Mouse (Mus musculus) liver, postnatal 0 days (tissue): ENCODE measurements at regions not wholly inside any gene's neighbourhood (a gene's known extent, or its start where the extent isn't known, plus 50 kb on each side); places are given as distances from the start of the nearest gene placed in this dataset.
"Not testable (repeated sequence)": the region's sequence is repeated elsewhere in the genome, so short reads cannot be mapped to it uniquely, and the experiment has no call there.

ENCODE experiments used
- ATAC-seq: fragments of 200-750 bp; cut with Nextera tagmentation; 2 replicates; pipeline ENCODE4 v1.8.0; 2017; ENCODE audit warnings: mild to moderate bottlenecking, moderate library complexity
- DNase-seq: peaks from one replicate; pipeline ENCODE4 v3.0.0-alpha.2; 2016
- H3K27ac ChIP-seq: fragments of 300-500 bp; sonication (generic); 2 replicates; pipeline ENCODE4 v1.5.1; 2014; ENCODE audit warnings: antibody characterized with exemption, moderate library complexity, mild to moderate bottlenecking, low read depth
- H3K27me3 ChIP-seq: fragments of 300-500 bp; sonication (generic); 2 replicates; pipeline ENCODE4 v1.6.1; 2014; ENCODE audit warnings: low read length, control low read depth, mixed read lengths; ENCODE audit not compliant: insufficient read depth
- H3K36me3 ChIP-seq: fragments of 300-500 bp; sonication (generic); replicated peaks from 2 replicates; pipeline ENCODE4 v1.6.1; 2014; ENCODE audit warnings: mild to moderate bottlenecking, control low read depth, low read length, moderate library complexity, mixed read lengths; ENCODE audit not compliant: insufficient read depth
- H3K4me1 ChIP-seq: fragments of 300-500 bp; sonication (generic); 2 replicates; pipeline ENCODE4 v1.6.1; 2014; ENCODE audit warnings: antibody characterized with exemption, mild to moderate bottlenecking, control low read depth; ENCODE audit not compliant: insufficient read depth
- H3K4me2 ChIP-seq: fragments of 300-500 bp; sonication (generic); 2 replicates; pipeline ENCODE4 v1.6.1; 2014; ENCODE audit warnings: low read depth, mild to moderate bottlenecking, low read length, moderate library complexity, mixed read lengths
- H3K4me3 ChIP-seq: fragments of 300-500 bp; sonication (generic); 2 replicates; pipeline ENCODE4 v1.5.1; 2014; ENCODE audit warnings: low read depth, low read length
- H3K9ac ChIP-seq: fragments of 300-500 bp; sonication (generic); replicated peaks from 2 replicates; pipeline ENCODE4 v1.6.1; 2014; ENCODE audit warnings: mild to moderate bottlenecking, moderate library complexity
- H3K9me3 ChIP-seq: fragments of 300-500 bp; sonication (generic); 2 replicates; pipeline ENCODE4 v1.6.1; 2016; ENCODE audit warnings: mild to moderate bottlenecking, control low read depth, low read length, mixed read lengths
- CTCF ChIP-seq: sonication (generic); IDR thresholded peaks from 2 replicates; pipeline ENCODE4 v1.5.1; 2016; ENCODE audit warnings: antibody characterized with exemption, low read depth
- WGBS: fragments of 180-500 bp; shearing (Covaris S2); extraction: QIAGEN DNeasy Blood & Tissue Kit; methylation state at CpG from one replicate; pipeline ENCODE4 v1.1.7; 2014; ENCODE audit not compliant: insufficient replicate concordance; 5-methylcytosine and 5-hydroxymethylcytosine counted together

DNA sequence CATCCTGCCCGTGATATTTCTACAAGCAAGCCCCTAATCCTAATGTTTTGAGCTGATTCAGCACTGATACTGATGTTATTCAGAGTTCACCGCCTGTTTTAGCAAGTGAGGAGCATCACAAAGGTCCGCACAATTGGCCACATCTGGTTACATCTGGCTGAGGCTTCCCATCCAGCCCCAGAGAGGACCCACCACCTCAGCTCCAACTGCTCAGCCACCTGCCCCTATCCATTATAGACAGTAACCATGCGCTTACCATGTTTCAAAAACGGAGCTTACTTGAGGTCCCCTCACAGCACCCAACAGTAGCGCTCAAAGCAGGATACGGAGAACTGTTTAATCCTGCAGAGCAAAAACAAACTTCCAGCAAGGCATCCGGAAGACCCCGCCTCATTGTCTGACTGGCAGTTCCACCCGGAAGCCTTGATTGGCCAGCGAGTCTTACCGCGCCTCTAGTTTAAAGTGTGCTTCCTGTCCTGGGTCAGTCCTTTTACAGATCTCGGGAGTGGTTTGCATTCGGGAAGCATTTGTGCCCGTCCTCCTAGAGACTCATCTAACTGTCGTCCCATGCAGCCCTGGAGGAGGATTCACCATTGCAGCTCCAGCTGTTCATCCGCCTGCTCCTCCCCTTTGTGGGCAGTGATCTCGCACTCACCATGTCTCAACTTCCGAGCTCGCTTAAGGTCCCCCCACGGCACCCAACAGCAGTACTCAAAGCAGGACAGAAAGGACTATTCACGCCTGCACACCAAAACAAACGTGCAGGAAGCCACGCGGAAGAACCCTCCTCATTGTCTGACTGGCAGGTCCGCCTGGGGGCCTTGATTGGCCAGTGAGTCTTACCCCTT, 69.9 kb upstream of the Zfp825 start:
- Histone ChIP-seq H3K4me3 (peak overlapping the region; percentile 59), H3K9ac (peak overlapping the region; percentile 65), H3K27ac (peak overlapping the region; percentile 82), H3K4me2 (peak overlapping the region; percentile 68)
- WGBS, result 1% methylated on average over 27 of the region's 27 CpGs
- DNase-seq (peak; percentile 75), ATAC-seq (peak; percentile 93)
- not testable (repeated sequence) for H3K36me3 ChIP-seq, H3K4me1 ChIP-seq, H3K9me3 ChIP-seq, H3K27me3 ChIP-seq

DNA sequence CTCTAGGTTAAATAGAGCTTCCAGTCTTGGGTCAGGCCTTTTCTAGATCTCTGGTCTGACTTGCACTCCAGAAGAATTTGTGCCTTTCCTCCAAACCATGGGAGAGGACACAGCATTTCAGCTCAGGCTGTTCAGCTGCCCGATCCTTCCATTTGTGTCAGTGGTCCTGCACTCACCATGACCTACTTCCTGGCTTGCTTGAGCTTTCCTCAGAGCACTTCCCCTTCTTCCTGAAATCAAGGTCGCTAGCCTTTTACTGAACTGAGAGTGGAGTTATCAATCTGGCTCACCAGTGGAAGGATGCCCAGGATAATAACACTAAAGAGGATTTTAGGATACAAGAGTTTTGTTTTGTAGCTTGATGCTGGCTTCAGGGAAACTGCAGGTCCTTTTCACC, 70.5 kb upstream of the Zfp825 start:
- H3K27ac ChIP-seq, result peak overlapping the region; percentile 82
- H3K4me2 ChIP-seq, result peak overlapping the region; percentile 68
- 13% methylated on average over 2 of the region's 2 CpGs for WGBS
- H3K4me1 ChIP-seq, H3K9me3 ChIP-seq, ATAC-seq, H3K36me3 ChIP-seq, H3K27me3 ChIP-seq, DNase-seq: not testable (repeated sequence)
- H3K9ac ChIP-seq, result peak overlapping the region; percentile 65
- H3K4me3 ChIP-seq, result peak overlapping the region; percentile 59

DNA sequence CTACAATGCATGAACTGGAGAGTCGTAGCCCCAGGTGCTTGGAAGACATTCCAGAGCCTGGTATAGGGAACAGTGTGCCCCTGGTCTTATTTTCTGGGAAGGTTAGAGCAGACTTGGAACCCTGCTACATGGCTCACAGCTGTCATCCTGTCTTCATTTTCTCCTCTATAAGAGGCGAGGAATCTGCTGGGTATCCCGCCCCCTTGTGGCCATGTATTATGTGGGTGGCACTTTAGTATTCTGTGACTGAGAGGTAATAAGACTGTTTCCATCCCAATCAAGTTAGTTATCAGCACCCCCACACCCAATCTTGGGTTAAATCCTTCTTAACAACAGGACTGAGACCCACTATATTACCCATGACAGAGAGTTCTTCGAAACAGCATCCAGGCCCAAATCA, 69.4 kb upstream of the Erap1 start:
- peak; percentile 44 for TF ChIP-seq CTCF
- H3K9me3 ChIP-seq, H3K9ac ChIP-seq, H3K27me3 ChIP-seq, H3K4me1 ChIP-seq, ATAC-seq, H3K4me2 ChIP-seq, H3K36me3 ChIP-seq, H3K4me3 ChIP-seq, H3K27ac ChIP-seq: not testable (repeated sequence)
- peak; percentile 18 for DNase-seq
- 54% methylated on average over 4 of the region's 4 CpGs for WGBS
